Mouse (Mus musculus) midbrain, embryonic 14.5 days (tissue): Measurements from ENCODE around the gene Aldh3b3. TPM values are rescaled to one million over a fixed set of nuclear protein-coding genes. Genes with fewer than 3 reads are reported as not detected.
"Not testable (repeated sequence)": the region's sequence is repeated elsewhere in the genome, so short reads cannot be mapped to it uniquely, and the experiment has no call there.

ENCODE experiments used
- ATAC-seq: fragments of 200-750 bp; cut with Nextera tagmentation; 2 replicates; pipeline ENCODE4 v1.8.0; 2017; ENCODE audit warnings: moderate number of reproducible peaks, moderate library complexity; ENCODE audit not compliant: low FRiP score, low TSS enrichment
- DNase-seq: peaks from one replicate; pipeline ENCODE4 v3.0.0-alpha.2; 2015
- H3K27ac ChIP-seq: fragments of 300-500 bp; sonication (generic); replicated peaks from 2 replicates; pipeline ENCODE4 v1.5.1; 2014; ENCODE audit warnings: mild to moderate bottlenecking, low read depth, low read length, moderate library complexity
- H3K27me3 ChIP-seq: fragments of 300-500 bp; sonication (generic); 2 replicates; pipeline ENCODE4 v1.6.1; 2014; ENCODE audit warnings: low read length, control low read depth, mixed read lengths; ENCODE audit not compliant: control insufficient read depth, insufficient read depth
- H3K36me3 ChIP-seq: fragments of 300-500 bp; sonication (generic); 2 replicates; pipeline ENCODE4 v1.6.1; 2014; ENCODE audit warnings: low read length, control low read depth; ENCODE audit not compliant: control insufficient read depth, insufficient read depth
- H3K4me1 ChIP-seq: fragments of 300-500 bp; sonication (generic); 2 replicates; pipeline ENCODE4 v1.6.1; 2014; ENCODE audit warnings: mild to moderate bottlenecking, antibody characterized with exemption, low read length, control low read depth; ENCODE audit not compliant: control insufficient read depth, insufficient read depth
- H3K4me2 ChIP-seq: fragments of 300-500 bp; sonication (generic); 2 replicates; pipeline ENCODE4 v1.6.1; 2014; ENCODE audit warnings: mild to moderate bottlenecking, low read length, moderate library complexity
- H3K4me3 ChIP-seq: fragments of 300-500 bp; sonication (generic); replicated peaks from 2 replicates; pipeline ENCODE4 v1.5.1; 2014; ENCODE audit warnings: low read depth, low read length
- H3K9ac ChIP-seq: fragments of 300-500 bp; sonication (generic); replicated peaks from 2 replicates; pipeline ENCODE4 v1.6.1; 2014; ENCODE audit warnings: mild to moderate bottlenecking, low read length, moderate library complexity
- H3K9me3 ChIP-seq: fragments of 300-500 bp; sonication (generic); 2 replicates; pipeline ENCODE4 v1.6.1; 2016; ENCODE audit warnings: low read length, control low read depth, mixed read lengths; ENCODE audit not compliant: control insufficient read depth
- WGBS: fragments of 180-500 bp; shearing (Covaris S2); extraction: QIAGEN DNeasy Blood & Tissue Kit; methylation state at CpG from one replicate; pipeline ENCODE4 v1.1.7; 2014; 5-methylcytosine and 5-hydroxymethylcytosine counted together
- polyA plus RNA-seq: library from polyadenylated mRNA; unstranded; fragments of >200 nt; fragmentation: Nextera tagmentation; extraction: Ambion mirVana; gene quantifications from 2 replicates; pipeline ENCODE4 v1.2.1, GENCODE M21; 2014

Gene Aldh3b3
- polyA plus RNA-seq, 1 experiment from 2014 or later = not detected

DNA sequence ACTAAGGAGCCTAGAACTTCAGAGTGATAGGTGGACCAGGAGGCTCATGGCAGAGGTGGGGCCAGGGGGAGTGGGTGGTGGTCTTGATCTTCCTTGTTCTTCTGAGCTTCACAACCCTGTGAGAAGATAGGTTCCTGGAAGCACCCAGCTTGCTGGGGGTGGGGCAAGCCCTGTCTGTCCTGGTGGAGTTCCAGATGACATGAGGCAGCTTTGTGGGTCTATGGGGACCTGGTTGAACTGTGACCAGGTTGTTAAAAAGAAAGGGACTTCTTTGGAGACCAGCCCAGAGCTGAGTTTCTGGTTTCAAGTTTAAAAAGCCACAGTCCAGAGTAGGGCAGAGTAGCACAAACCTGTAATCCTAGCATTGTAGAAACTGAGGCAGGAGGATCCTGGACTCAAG lies 585 bp downstream of the Aldh3b3 start:
- H3K27ac ChIP-seq = no peak overlapping the region
- no peaks in the 10 kb centered on the region for H3K27me3 ChIP-seq
- no peaks in the 10 kb centered on the region for H3K36me3 ChIP-seq
- no peak for ATAC-seq
- no peak overlapping the region for H3K4me2 ChIP-seq
- H3K9me3 ChIP-seq = no peaks in the 10 kb centered on the region
- H3K9ac ChIP-seq = no peak overlapping the region
- no peak overlapping the region for H3K4me3 ChIP-seq
- no peaks in the 10 kb centered on the region for H3K4me1 ChIP-seq
- no peak for DNase-seq

DNA sequence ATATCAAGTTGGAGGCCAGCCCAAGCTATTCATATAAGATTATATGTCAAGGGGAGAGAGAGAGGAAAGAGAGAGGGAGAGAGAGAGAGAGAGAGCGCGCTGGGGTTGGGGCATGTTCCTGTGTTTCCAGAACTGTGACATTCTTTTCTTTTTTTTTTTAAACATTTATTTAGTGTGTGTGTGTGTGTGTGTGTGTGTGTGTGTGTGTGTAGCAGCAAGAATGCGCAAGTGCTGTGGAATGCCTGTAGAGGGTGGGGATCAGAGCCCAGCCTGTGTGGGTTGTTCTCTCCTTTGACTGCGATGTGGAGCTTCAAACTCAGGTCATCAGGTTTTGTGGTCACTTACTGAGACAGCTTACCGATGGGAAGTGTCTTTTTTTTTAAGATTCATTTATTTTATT lies 1.8 kb downstream of the Aldh3b3 start:
- H3K27me3 ChIP-seq = no peaks in the 10 kb centered on the region
- no peaks in the 10 kb centered on the region for H3K4me1 ChIP-seq
- DNase-seq (no peak), ATAC-seq (no peak)
- H3K9ac ChIP-seq = no peak overlapping the region
- H3K9me3 ChIP-seq = no peaks in the 10 kb centered on the region
- no peaks in the 10 kb centered on the region for H3K36me3 ChIP-seq
- WGBS = 90% methylated on average over 5 of the region's 5 CpGs
- no peak overlapping the region for H3K4me2 ChIP-seq
- no peak overlapping the region for H3K4me3 ChIP-seq
- no peak overlapping the region for H3K27ac ChIP-seq

DNA sequence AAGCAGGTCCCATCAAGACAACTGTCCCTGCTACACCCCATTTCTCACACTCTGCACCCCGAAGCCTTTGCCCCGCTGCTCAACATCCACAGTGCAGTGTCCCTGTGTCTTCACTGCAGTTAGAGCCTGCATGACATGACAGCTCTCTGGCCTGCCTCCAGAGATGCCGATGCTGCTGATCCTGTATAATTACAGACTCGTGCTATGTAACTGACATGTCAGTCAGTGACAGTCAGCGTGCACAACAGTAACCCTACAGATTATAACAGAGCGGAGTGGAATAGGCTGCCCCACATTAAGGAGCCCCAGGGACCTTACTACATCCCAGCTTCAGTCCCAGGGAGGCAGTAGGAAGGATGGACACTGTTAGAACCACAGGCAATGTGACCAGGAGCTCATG lies 3.4 kb downstream of the Aldh3b3 start:
- not testable (repeated sequence) for H3K36me3 ChIP-seq, H3K27me3 ChIP-seq, H3K4me2 ChIP-seq, H3K27ac ChIP-seq, DNase-seq, H3K4me3 ChIP-seq, H3K9ac ChIP-seq, ATAC-seq, H3K4me1 ChIP-seq, H3K9me3 ChIP-seq
- WGBS = 83% methylated on average over 6 of the region's 6 CpGs

DNA sequence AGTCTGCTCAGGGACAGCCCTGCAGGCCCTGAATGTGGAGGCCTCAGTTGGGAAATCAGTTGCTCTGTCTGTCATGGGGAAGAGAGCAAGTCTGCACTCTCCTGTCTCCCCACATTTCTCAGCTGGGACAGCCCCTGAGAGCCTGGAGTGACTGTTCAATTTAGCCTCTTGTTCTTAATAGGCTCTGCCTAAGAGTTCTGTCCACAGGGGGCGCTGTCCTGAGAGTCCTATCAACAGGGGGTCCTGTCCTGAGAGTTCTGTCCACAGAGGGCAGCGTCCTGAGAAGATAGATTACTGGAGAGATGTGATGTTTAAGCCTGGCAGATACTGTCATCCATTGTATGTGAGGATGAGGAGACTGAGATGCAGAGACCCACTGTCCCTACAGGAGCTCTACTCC lies 4.0 kb downstream of the Aldh3b3 start:
- no peak overlapping the region for H3K27ac ChIP-seq
- no peak for DNase-seq
- 11% methylated on average over 2 of the region's 2 CpGs for WGBS

DNA sequence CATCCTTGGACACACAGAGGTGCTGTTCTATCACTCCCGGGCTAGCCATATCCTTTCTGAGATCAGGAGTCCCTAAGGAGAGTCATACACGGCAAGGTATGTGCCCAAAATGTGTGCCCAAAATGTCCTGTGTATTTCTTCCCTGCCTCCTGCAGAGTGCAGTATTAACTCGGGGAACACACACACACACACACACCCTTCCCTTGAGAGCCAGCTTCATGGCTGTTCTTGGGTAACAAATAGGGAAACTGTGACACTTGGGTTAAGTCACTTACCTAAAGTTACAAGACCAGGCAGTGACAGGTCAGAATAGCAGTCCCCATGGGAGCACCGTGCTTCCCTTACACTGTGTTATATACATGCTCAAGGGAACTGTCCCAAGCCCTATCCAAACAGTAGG lies 5.6 kb downstream of the Aldh3b3 start:
- no peaks in the 10 kb centered on the region for H3K36me3 ChIP-seq
- H3K4me1 ChIP-seq = no peaks in the 10 kb centered on the region
- WGBS = 75% methylated on average over 4 of the region's 4 CpGs
- H3K9me3 ChIP-seq = no peaks in the 10 kb centered on the region
- no peaks in the 10 kb centered on the region for H3K27me3 ChIP-seq
- H3K4me3 ChIP-seq = no peak overlapping the region
- no peak overlapping the region for H3K9ac ChIP-seq
- no peak overlapping the region for H3K27ac ChIP-seq
- ATAC-seq (no peak), DNase-seq (no peak)
- no peak overlapping the region for H3K4me2 ChIP-seq

More for the DNA sequence above, 4.0 kb downstream of the Aldh3b3 start:
- Histone ChIP-seq H3K36me3 (no peaks in the 10 kb centered on the region), H3K4me1 (no peaks in the 10 kb centered on the region), H3K9me3 (no peaks in the 10 kb centered on the region), H3K4me3 (no peak overlapping the region), H3K9ac (no peak overlapping the region), H3K4me2 (no peak overlapping the region), H3K27me3 (no peaks in the 10 kb centered on the region)
- ATAC-seq = no peak

DNA sequence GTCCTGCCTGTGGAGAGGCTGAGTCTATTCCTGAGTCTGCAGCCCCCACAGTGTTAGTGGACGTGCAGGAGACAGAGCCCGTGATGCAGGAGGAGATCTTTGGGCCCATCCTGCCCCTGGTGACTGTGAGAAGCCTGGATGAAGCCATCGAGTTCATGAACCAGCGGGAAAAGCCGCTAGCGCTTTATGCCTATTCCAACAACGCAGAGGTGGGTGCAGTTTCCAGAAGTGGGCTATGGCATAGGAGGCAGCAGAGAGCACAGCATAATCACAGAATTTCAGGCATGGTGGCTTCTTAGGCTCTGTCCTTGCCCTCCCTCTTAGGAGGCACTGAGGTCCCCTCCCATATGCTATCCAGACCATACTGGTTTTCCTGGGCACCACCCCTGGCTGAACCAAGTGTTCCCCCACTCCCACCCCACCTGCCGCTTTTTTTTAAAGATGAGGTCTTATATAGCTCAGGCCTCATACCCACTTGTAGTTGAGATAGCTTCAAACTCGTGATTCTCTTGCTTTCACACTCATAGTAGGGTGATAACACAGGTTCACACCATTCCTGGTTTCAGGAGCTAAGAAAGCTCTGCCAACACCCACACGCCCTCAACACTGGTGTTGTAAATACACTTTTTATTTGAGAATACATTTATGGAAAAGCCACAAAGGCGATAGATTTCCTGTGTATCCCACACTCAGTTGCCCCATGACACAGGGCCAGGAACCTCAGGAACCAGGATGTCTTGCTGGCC lies 8.1 kb downstream of the Aldh3b3 start:
- H3K4me3 ChIP-seq = no peak overlapping the region
- no peak for ATAC-seq
- WGBS = 68% methylated on average over 11 of the region's 11 CpGs

DNA sequence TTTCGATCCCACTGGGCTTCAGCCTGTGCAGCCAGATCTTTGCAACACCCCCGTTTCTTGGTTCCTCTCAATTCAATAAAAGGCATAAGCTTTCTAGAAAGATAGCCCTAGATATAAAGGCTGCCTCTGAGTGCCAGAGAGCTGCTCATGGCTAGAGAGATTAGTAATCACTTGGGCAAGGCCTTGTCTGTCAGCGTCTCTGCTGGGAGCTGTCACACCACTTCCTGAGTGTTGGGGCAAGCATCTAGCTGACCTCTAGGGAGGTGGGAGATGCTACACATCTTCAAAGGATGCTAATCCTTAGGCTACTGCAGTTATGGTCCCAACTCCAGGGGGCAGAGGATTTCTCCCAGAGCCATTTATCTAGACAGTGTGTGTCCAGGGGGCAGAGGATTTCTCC lies 8.8 kb downstream of the Aldh3b3 start:
- H3K27ac ChIP-seq = no peak overlapping the region
- 66% methylated on average over 3 of the region's 3 CpGs for WGBS
- no peak overlapping the region for H3K9ac ChIP-seq
- no peaks in the 10 kb centered on the region for H3K36me3 ChIP-seq
- no peaks in the 10 kb centered on the region for H3K27me3 ChIP-seq
- no peak overlapping the region for H3K4me2 ChIP-seq
- no peak overlapping the region for H3K4me3 ChIP-seq
- H3K9me3 ChIP-seq = no peaks in the 10 kb centered on the region
- ATAC-seq = no peak
- no peaks in the 10 kb centered on the region for H3K4me1 ChIP-seq
- no peak for DNase-seq

More for the DNA sequence above, 8.1 kb downstream of the Aldh3b3 start:
- Histone ChIP-seq H3K4me1 (no peaks in the 10 kb centered on the region), H3K27ac (no peak overlapping the region), H3K9ac (no peak overlapping the region), H3K36me3 (no peaks in the 10 kb centered on the region), H3K4me2 (no peak overlapping the region), H3K9me3 (no peaks in the 10 kb centered on the region), H3K27me3 (no peaks in the 10 kb centered on the region)
- no peak for DNase-seq

DNA sequence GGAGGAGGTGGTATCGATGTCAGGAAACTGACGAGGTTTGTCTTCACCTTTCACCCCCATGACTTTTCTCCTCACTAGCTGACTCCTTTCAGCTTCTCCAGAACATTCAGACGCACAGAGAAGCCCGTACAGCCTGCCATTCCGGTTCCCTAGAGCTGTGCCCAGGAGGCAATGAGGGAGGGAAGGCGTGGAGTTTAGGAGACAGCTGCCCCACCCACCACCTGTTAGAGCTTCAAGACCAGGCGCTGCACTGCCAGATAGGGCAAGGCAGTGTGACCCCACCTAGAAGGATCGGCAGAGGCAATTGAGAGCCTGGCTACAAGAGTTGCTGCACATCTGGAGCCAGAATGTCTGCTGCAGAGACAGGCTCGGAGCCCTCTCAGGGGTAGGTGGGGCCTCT lies 13.8 kb downstream of the Aldh3b3 start, which contains the start of gene Aldh3b2:
TSS of gene Aldh3b2 (plus strand) at position 100 of the 400 bp plus-strand sequence.
- Histone ChIP-seq H3K27ac (no peak within 1 kb of the TSS), H3K27me3 (no peaks in the 10 kb centered on the region), H3K4me1 (no peaks in the 10 kb centered on the region), H3K36me3 (no peaks in the 10 kb centered on the region), H3K4me3 (no peak within 1 kb of the TSS), H3K9ac (no peak within 1 kb of the TSS), H3K4me2 (no peak within 1 kb of the TSS), H3K9me3 (no peaks in the 10 kb centered on the region)
- ATAC-seq (no peak), DNase-seq (no peak)
- 59% methylated on average over 9 of the region's 9 CpGs for WGBS

DNA sequence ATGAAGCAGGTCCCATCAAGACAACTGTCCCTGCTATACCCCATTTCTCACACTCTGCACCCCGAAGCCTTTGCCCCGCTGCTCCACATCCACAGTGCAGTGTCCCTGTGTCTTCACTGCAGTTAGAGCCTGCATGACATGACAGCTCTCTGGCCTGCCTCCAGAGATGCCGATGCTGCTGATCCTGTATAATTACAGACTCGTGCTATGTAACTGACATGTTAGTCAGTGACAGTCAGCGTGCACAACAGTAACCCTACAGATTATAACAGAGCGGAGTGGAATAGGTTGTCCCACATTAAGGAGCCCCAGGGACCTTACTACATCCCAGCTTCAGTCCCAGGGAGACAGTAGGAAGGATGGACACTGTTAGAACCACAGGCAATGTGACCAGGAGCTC lies 16.2 kb downstream of the Aldh3b3 start:
- not testable (repeated sequence) for DNase-seq, H3K9ac ChIP-seq, H3K4me1 ChIP-seq, H3K4me3 ChIP-seq, H3K9me3 ChIP-seq, H3K27me3 ChIP-seq, H3K4me2 ChIP-seq, H3K36me3 ChIP-seq, H3K27ac ChIP-seq, ATAC-seq
- 81% methylated on average over 6 of the region's 6 CpGs for WGBS
